Mouse (Mus musculus): ENCODE results near the gene Casp7.

GRCm38 (mm10) chr19:56450892-56451291, 54.0 kb downstream of the Casp7 start:
- TF ChIP-seq CTCF (IDR thresholded peaks at IDR 0.05; ENCODE audit: borderline replicate concordance, insufficient read depth, low read depth, low read length) (no peak), POLR2A (IDR thresholded peaks at IDR 0.05; ENCODE audit: borderline replicate concordance, insufficient read depth, low read length) (no peak)

All from cerebellum, adult 2 months (tissue).